In genomic region chr1:171118269-171118684, GRCm38 (mm10) we compare ENCODE assay signal across 8 mouse cellular contexts. TPM values are rescaled to one million over a fixed set of nuclear protein-coding genes. Genes with fewer than 3 reads are reported as not detected.
DNase-seq lines count a peak whose midpoint lies in the region; ATAC-seq lines count a peak whose summit lies in the region.

No protein-coding gene starts in this region.

- DNase-seq in cerebellum, adult 11 months, result peak; percentile 39
- DNase-seq in R1 (ENCODE audit: low read depth, low spot score), result peak; percentile 89
- DNase-seq in embryo, embryonic 10.5 days (ENCODE audit: low spot score), result peak; percentile 93
- DNase-seq in heart, postnatal 14 days, result peak; percentile 34 to 72
- DNase-seq in layer of hippocampus, postnatal 14 days (ENCODE audit: low spot score in 2 of 2), result peak; percentile 59 to 86
- DNase-seq in lung, postnatal 25 days (ENCODE audit: low spot score), result peak; percentile 83
- DNase-seq in right cerebral cortex, postnatal 4 days, result peak; percentile 18

- intact Hi-C loops in heart, postnatal 14 days (cut with DNase I), result loop anchor here (2.0 to 5.0 kb wide), 2 partner anchors 119 to 139 kb away; no protein-coding TSS in a partner anchor

- no peak for ATAC-seq in cerebellum, adult (ENCODE audit: insufficient number of reproducible peaks, low FRiP score, low TSS enrichment)

RNA-seq across cellular contexts. Expression of gene Cfap126, which starts 4.6 kb away (rescaled TPM):
- total RNA-seq in heart, postnatal 14 days (2021), result 1 to 10 TPM in 1 of 2 experiments, under 1 TPM in 1; 1.00 to 2.1 TPM
- 1 to 10 TPM; 1.8 to 3.9 TPM for total RNA-seq in layer of hippocampus, postnatal 14 days (2021)

RNA-seq across cellular contexts. Expression of gene Sdhc, which starts 32.1 kb away (rescaled TPM):
- total RNA-seq in heart, postnatal 14 days (2021), result 1,000 to 10,000 TPM; 1,008 to 1,038 TPM
- total RNA-seq in layer of hippocampus, postnatal 14 days (2021), result 100 to 1,000 TPM; 196 to 214 TPM

RNA-seq across cellular contexts. Expression of gene Mpz, which starts 32.2 kb away (rescaled TPM):
- total RNA-seq in heart, postnatal 14 days (2021), result 10 to 100 TPM in 1 of 2 experiments, not detected in 1; 18.9 TPM
- total RNA-seq in layer of hippocampus, postnatal 14 days (2021), result not detected

RNA-seq across cellular contexts. Expression of gene Fcgr3, which starts 53.5 kb away (rescaled TPM):
- total RNA-seq in heart, postnatal 14 days (2021), result 10 to 100 TPM; 11.8 to 11.9 TPM
- 10 to 100 TPM; 10.2 to 11.6 TPM for total RNA-seq in layer of hippocampus, postnatal 14 days (2021)

Comparison
In these comparisons a context has a peak if more than half of its experiments do, and no peak if none do; other contexts are left out.
1. DNase-seq: peak in every context shown above with its lines; median percentile 93 in embryo, embryonic 10.5 days; 89 in R1; 83 in lung, postnatal 25 days; 72 in layer of hippocampus, postnatal 14 days; 53 in heart, postnatal 14 days; 39 in cerebellum, adult 11 months; 18 in right cerebral cortex, postnatal 4 days.
2. RNA of gene Sdhc, which starts 32.1 kb away (total RNA-seq): 1,008 to 1,038 TPM in heart, postnatal 14 days; 196 to 214 TPM in layer of hippocampus, postnatal 14 days; every median in the first group is over 4 times any median in the second.